Mouse (Mus musculus) stomach, embryonic 16.5 days (tissue): ENCODE results near the gene Ift88. TPM values are rescaled to one million over a fixed set of nuclear protein-coding genes. Genes with fewer than 3 reads are reported as not detected.

Experiments used
- ATAC-seq: fragments of 200-750 bp; cut with Nextera tagmentation; 2 replicates; pipeline ENCODE4 v1.8.0; 2017; ENCODE audit warnings: moderate number of reproducible peaks, moderate TSS enrichment; ENCODE audit not compliant: insufficient read depth, low FRiP score
- H3K27ac ChIP-seq: fragments of 300-500 bp; sonication (generic); 2 replicates; pipeline ENCODE4 v1.5.1; 2014; ENCODE audit warnings: low read length
- H3K27me3 ChIP-seq: fragments of 300-500 bp; sonication (generic); 2 replicates; pipeline ENCODE4 v1.6.1; 2014; ENCODE audit warnings: low read length, control low read depth, mixed read lengths; ENCODE audit not compliant: control insufficient read depth, insufficient read depth
- H3K36me3 ChIP-seq: fragments of 300-500 bp; sonication (generic); 2 replicates; pipeline ENCODE4 v1.6.1; 2014; ENCODE audit warnings: low read length; ENCODE audit not compliant: control insufficient read depth, insufficient read depth
- H3K4me1 ChIP-seq: fragments of 300-500 bp; sonication (generic); 2 replicates; pipeline ENCODE4 v1.6.1; 2014; ENCODE audit warnings: low read length, control low read depth, mixed read lengths; ENCODE audit not compliant: control insufficient read depth, insufficient read depth
- H3K4me2 ChIP-seq: fragments of 300-500 bp; sonication (generic); 2 replicates; pipeline ENCODE4 v1.6.1; 2014; ENCODE audit warnings: low read depth, low read length, mixed read lengths
- H3K4me3 ChIP-seq: fragments of 300-500 bp; sonication (generic); replicated peaks from 2 replicates; pipeline ENCODE4 v1.5.1; 2014; ENCODE audit warnings: mild to moderate bottlenecking, low read length
- H3K9ac ChIP-seq: fragments of 300-500 bp; sonication (generic); 2 replicates; pipeline ENCODE4 v1.6.1; 2014; ENCODE audit warnings: low read length
- H3K9me3 ChIP-seq: fragments of 300-500 bp; sonication (generic); replicated peaks from 2 replicates; pipeline ENCODE4 v1.6.1; 2016; ENCODE audit warnings: low read length, control low read depth; ENCODE audit not compliant: control insufficient read depth
- WGBS: fragments of 180-500 bp; shearing (Covaris S2); extraction: QIAGEN DNeasy Blood & Tissue Kit; methylation state at CpG from one replicate; pipeline ENCODE4 v1.1.7; 2014; 5-methylcytosine and 5-hydroxymethylcytosine counted together
- polyA plus RNA-seq: library from polyadenylated mRNA; unstranded; fragments of >200 nt; fragmentation: Nextera tagmentation; extraction: Ambion mirVana; gene quantifications from 2 replicates; pipeline ENCODE4 v1.2.1, GENCODE M21; 2015

Ift88 gene
- polyA plus RNA-seq, 1 experiment from 2014 or later: 12.2 TPM

DNA sequence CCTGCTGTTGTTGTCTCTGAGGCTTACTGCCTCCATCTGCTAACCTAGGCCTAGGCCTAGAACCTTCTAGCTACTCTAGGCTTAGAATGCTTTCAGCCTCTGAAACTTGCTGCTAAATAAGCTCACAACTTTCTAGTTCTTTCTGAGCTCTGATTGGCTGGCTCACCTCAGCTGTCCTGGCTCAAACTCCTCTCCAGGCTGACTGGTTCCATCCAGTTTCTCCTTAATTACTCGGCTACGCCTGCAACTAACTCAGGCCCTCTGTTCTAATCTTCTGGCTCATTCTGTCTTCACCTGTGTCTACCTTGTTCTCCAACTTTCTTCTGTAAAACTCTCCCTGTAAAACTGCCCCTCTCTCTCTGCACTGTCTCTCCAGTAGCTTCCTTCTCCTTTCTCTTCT, 28.4 kb upstream of the Ift88 start:
- H3K36me3 ChIP-seq: no peaks in the 10 kb centered on the region
- no peak overlapping the region for H3K27ac ChIP-seq
- no peak overlapping the region for H3K4me3 ChIP-seq
- no peaks in the 10 kb centered on the region for H3K27me3 ChIP-seq
- no peaks in the 10 kb centered on the region for H3K9me3 ChIP-seq
- 77% methylated on average over 2 of the region's 2 CpGs for WGBS
- H3K9ac ChIP-seq: no peak overlapping the region
- ATAC-seq: no peak
- H3K4me2 ChIP-seq: no peak overlapping the region
- H3K4me1 ChIP-seq: no peaks in the 10 kb centered on the region

GRCm38 (mm10) chr14:57397221-57397620, 26.6 kb upstream of the Ift88 start:
- Histone ChIP-seq H3K9ac (no peak overlapping the region), H3K36me3 (no peaks in the 10 kb centered on the region)

GRCm38 (mm10) chr14:57398065-57398757, 25.7 kb upstream of the Ift88 start, which contains the start of gene Cryl1:
Cryl1 (minus strand) TSS chr14:57398529.
- Histone ChIP-seq H3K27ac (peak within 1 kb of the TSS; percentile 90), H3K4me1 (no peaks in the 10 kb centered on the region), H3K9me3 (no peaks in the 10 kb centered on the region), H3K27me3 (no peaks in the 10 kb centered on the region), H3K36me3 (no peaks in the 10 kb centered on the region), H3K9ac (peak within 1 kb of the TSS; percentile 90), H3K4me2 (peak within 1 kb of the TSS; percentile 91), H3K4me3 (peak within 1 kb of the TSS; percentile 71)
- peak; percentile 99 for ATAC-seq
- WGBS: 2% methylated on average over 43 of the region's 43 CpGs

More at GRCm38 (mm10) chr14:57397221-57397620, 26.6 kb upstream of the Ift88 start:
- Histone ChIP-seq H3K4me2 (0 out of 2 replicates have a peak overlapping the region, but pooled peaks have one; percentile 91), H3K27me3 (no peaks in the 10 kb centered on the region), H3K9me3 (no peaks in the 10 kb centered on the region), H3K4me3 (no peak overlapping the region), H3K4me1 (no peaks in the 10 kb centered on the region), H3K27ac (no peak overlapping the region)
- WGBS: 83% methylated on average over 5 of the region's 5 CpGs
- ATAC-seq: no peak

DNA sequence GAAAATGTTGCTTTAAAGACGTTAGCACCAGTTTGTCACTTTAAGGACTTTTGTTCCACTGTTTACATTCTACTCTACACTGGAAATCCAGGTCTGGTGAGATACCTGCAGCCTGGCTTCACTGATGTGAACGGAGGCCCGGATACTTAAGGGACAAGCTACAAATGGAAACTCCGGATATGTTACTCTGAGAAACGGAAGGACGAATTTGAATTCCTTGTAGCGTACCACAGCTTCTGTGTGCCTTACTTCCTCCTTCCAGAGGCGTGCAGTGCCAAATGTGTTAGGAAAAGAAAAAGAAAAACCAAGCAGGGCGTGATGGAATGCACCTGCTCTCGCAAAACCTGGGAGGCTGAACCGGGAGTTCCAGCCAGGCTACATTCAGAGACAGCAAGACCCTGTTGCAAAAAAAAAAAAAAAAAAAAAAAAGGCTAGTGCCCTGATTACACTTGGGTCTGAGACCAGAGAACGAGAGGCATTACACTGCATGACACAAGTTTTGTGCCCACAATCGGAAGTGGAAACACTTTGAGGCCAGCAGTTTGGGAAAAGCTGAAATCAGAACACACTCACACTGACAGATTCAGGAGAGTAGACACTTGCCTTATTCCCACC, 24.9 kb upstream of the Ift88 start:
- peak overlapping the region; percentile 73 for H3K9ac ChIP-seq
- H3K27me3 ChIP-seq: no peaks in the 10 kb centered on the region
- H3K4me2 ChIP-seq: peak overlapping the region; percentile 91
- no peaks in the 10 kb centered on the region for H3K4me1 ChIP-seq
- peak overlapping the region; percentile 71 for H3K4me3 ChIP-seq
- ATAC-seq: peak; percentile 69
- H3K36me3 ChIP-seq: no peaks in the 10 kb centered on the region
- WGBS: 5% methylated on average over 13 of the region's 13 CpGs
- no peaks in the 10 kb centered on the region for H3K9me3 ChIP-seq
- H3K27ac ChIP-seq: peak overlapping the region; percentile 90

DNA sequence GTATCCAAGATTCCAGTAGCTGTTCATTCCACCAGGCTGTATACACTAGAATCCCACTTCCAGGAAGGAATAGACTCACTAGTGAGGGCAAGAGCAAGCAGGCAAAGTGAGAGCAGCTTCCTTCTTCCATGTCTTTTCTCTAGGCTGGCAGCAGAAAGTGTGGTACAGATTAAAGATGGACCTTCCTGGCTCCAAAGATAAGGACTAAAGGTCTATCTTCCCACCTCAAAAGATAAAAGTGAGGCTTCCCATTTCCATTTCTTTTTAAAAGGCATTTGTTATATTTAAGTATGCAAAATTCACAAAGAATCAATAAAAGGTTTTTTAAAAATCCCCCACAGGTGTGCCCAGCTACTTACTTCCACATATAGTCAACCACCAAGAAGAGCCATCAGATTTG, 21.0 kb upstream of the Ift88 start:
- no peak overlapping the region for H3K4me2 ChIP-seq
- no peak for ATAC-seq

GRCm38 (mm10) chr14:57407039-57407987, 16.5 kb upstream of the Ift88 start:
- Histone ChIP-seq H3K4me2 (peak overlapping the region; percentile 28), H3K4me1 (0 out of 2 replicates have a peak, but pooled peaks cover 6% of the 10 kb centered on the region), H3K9ac (peak overlapping the region; percentile 42; the same call in 1 of the 2 replicates), H3K27ac (no peak overlapping the region), H3K27me3 (no peaks in the 10 kb centered on the region), H3K4me3 (no peak overlapping the region), H3K36me3 (no peaks in the 10 kb centered on the region), H3K9me3 (no peaks in the 10 kb centered on the region)
- peak; percentile 76; the same call in 1 of the 2 replicates for ATAC-seq
- WGBS: 5% methylated on average over 12 of the region's 12 CpGs

More for the DNA sequence above, 21.0 kb upstream of the Ift88 start:
- 0 out of 2 replicates have a peak, but pooled peaks cover 6% of the 10 kb centered on the region for H3K4me1 ChIP-seq
- H3K36me3 ChIP-seq: no peaks in the 10 kb centered on the region
- no peaks in the 10 kb centered on the region for H3K9me3 ChIP-seq
- no peaks in the 10 kb centered on the region for H3K27me3 ChIP-seq
- no peak overlapping the region for H3K9ac ChIP-seq
- no peak overlapping the region for H3K27ac ChIP-seq
- no peak overlapping the region for H3K4me3 ChIP-seq

DNA sequence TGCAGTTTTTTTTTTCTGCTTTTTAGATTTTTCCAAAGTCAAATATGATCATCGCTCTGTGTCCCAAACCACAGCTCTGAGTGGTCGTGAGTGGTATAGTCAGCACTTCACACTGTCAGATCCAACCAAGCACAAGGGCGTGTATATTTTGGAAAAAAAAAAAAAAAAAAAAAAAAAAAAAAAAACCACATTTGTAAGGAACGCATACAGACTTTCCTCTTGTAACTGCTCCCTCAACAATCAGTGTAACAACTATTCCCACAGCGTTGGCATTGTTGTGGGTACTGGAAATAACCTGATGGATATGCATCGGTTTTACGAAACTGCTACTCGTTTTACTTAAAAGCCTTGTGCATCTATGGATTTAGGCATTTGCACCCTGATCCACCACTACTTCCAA, 15.8 kb upstream of the Ift88 start:
- H3K4me1 ChIP-seq: 0 out of 2 replicates have a peak, but pooled peaks cover 6% of the 10 kb centered on the region
- ATAC-seq: no peak
- no peak overlapping the region for H3K9ac ChIP-seq
- no peaks in the 10 kb centered on the region for H3K9me3 ChIP-seq
- H3K36me3 ChIP-seq: no peaks in the 10 kb centered on the region
- no peak overlapping the region; the same call in 1 of the 2 replicates for H3K4me2 ChIP-seq
- H3K4me3 ChIP-seq: no peak overlapping the region
- 79% methylated on average over 8 of the region's 8 CpGs for WGBS
- no peak overlapping the region for H3K27ac ChIP-seq
- H3K27me3 ChIP-seq: no peaks in the 10 kb centered on the region

DNA sequence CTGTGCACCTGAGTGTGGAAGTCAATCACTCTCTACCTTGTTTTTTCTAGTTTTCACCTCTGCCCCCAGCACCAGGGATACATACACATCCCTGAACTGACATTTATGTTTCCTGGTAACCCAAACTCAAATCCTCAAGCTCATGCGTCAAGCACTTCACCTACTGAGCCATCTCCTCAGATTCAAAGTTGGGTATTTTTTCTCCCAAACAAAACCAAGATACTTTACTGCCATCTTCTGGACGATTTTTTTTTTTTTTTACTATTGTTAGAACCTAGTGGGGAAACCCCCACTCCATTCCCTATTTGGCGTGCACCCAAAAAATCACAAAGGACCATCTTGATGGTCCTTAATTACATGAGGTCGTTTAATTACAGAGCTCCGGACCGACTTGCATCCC, 14.8 kb upstream of the Ift88 start:
- no peak overlapping the region for H3K4me2 ChIP-seq
- no peaks in the 10 kb centered on the region for H3K9me3 ChIP-seq
- 0 out of 2 replicates have a peak, but pooled peaks cover 6% of the 10 kb centered on the region for H3K4me1 ChIP-seq
- 23% methylated on average over 6 of the region's 6 CpGs for whole genome bisulfite sequencing
- no peak overlapping the region for H3K9ac ChIP-seq
- H3K27me3 ChIP-seq: no peaks in the 10 kb centered on the region
- no peak for ATAC-seq
- H3K4me3 ChIP-seq: no peak overlapping the region
- H3K36me3 ChIP-seq: no peaks in the 10 kb centered on the region
- no peak overlapping the region for H3K27ac ChIP-seq
